Comparison of ENCODE assay signal across 9 mouse cellular contexts in genomic region chr12:84449887-84450286, GRCm38 (mm10). TPM values are rescaled to one million over a fixed set of nuclear protein-coding genes. Genes with fewer than 3 reads are reported as not detected.
DNase-seq lines count a peak whose midpoint lies in the region; ATAC-seq and TF ChIP-seq lines count a peak whose summit lies in the region.
"Had no signal": no experiment of that assay in that cellular context is flagged by ENCODE, and none has a peak within 500 bp of the region (broad histone marks: within the 10 kb centered on the region; RNA-seq: fewer than 3 reads in every experiment).

No protein-coding gene starts in this region.

- peak overlapping the region; percentile 79 for H3K4me3 ChIP-seq in embryonic facial prominence, embryonic 15.5 days (replicated peaks)
- H3K4me3 ChIP-seq in kidney, adult 2 months (ENCODE audit: insufficient read depth, low read depth, low read length) = peak overlapping the region; percentile 60
- H3K4me3 ChIP-seq in midbrain, embryonic 14.5 days (replicated peaks; ENCODE audit: low read depth, low read length) = peak overlapping the region; percentile 61; the same call in 1 of the 2 replicates

- H3K9me3 ChIP-seq in embryonic facial prominence, embryonic 15.5 days (replicated peaks) = no peaks in the 10 kb centered on the region
- H3K9me3 ChIP-seq in midbrain, embryonic 14.5 days (ENCODE audit: control insufficient read depth, low read length) = no peaks in the 10 kb centered on the region

- no peak for ATAC-seq in embryonic facial prominence, embryonic 15.5 days (ENCODE audit: insufficient number of reproducible peaks, low FRiP score, low TSS enrichment, low read depth)
- no peak for ATAC-seq in midbrain, embryonic 14.5 days (ENCODE audit: low FRiP score, low TSS enrichment)

- DNase-seq in kidney, adult 18-20 months = peak; percentile 19
- no peak for DNase-seq in kidney, adult 11 months
- peak; percentile 26 for DNase-seq in kidney, adult 2 months
- no peak for DNase-seq in midbrain, embryonic 14.5 days
- no peak for DNase-seq in right cerebral cortex, adult 18-20 months
- DNase-seq in frontal cortex, postnatal 25 days (ENCODE audit: low spot score in 2 of 2) = no peak
- no peak for DNase-seq in ovary, postnatal 10 days (ENCODE audit: low spot score)

- no peak for TF ChIP-seq CTCF in kidney, adult 2 months (conservative IDR thresholded peaks at IDR 0.05; ENCODE audit: insufficient read depth, insufficient read length, low read depth, low read length)

- 51% methylated on average over 10 of the region's 10 CpGs for WGBS in embryonic facial prominence, embryonic 15.5 days
- WGBS in kidney, adult 2 months = 26% methylated on average over 10 of the region's 10 CpGs
- WGBS in midbrain, embryonic 14.5 days = 48% methylated on average over 10 of the region's 10 CpGs

- no peaks in the 10 kb centered on the region for H3K36me3 ChIP-seq in embryonic facial prominence, embryonic 15.5 days
- no peaks in the 10 kb centered on the region for H3K36me3 ChIP-seq in kidney, adult 2 months (ENCODE audit: control insufficient read depth, insufficient read depth, low read length)
- no peaks in the 10 kb centered on the region for H3K36me3 ChIP-seq in midbrain, embryonic 14.5 days (ENCODE audit: control insufficient read depth, insufficient read depth, low read length)

- peak overlapping the region; percentile 93 for H3K4me2 ChIP-seq in embryonic facial prominence, embryonic 15.5 days (replicated peaks)
- peak overlapping the region; percentile 85 for H3K4me2 ChIP-seq in midbrain, embryonic 14.5 days (ENCODE audit: low read length)

- no peaks in the 10 kb centered on the region for H3K27me3 ChIP-seq in embryonic facial prominence, embryonic 15.5 days
- H3K27me3 ChIP-seq in kidney, adult 2 months (replicated peaks; ENCODE audit: control insufficient read depth, insufficient read depth, low read length) = no peaks in the 10 kb centered on the region
- H3K27me3 ChIP-seq in midbrain, embryonic 14.5 days (ENCODE audit: control insufficient read depth, insufficient read depth, low read length) = no peaks in the 10 kb centered on the region

- peaks cover 14% of the 10 kb centered on the region for H3K4me1 ChIP-seq in embryonic facial prominence, embryonic 15.5 days
- H3K4me1 ChIP-seq in kidney, adult 2 months (ENCODE audit: control insufficient read depth, insufficient read depth, low read length) = peaks cover 5% of the 10 kb centered on the region; the same call in 1 of the 2 replicates
- H3K4me1 ChIP-seq in midbrain, embryonic 14.5 days (ENCODE audit: control insufficient read depth, insufficient read depth, low read length) = peaks cover 5% of the 10 kb centered on the region; the same call in 1 of the 2 replicates

- no peak for TF ChIP-seq POLR2A in kidney, adult 2 months (IDR thresholded peaks at IDR 0.05; ENCODE audit: low read depth, low read length)

- H3K9ac ChIP-seq in embryonic facial prominence, embryonic 15.5 days = peak overlapping the region; percentile 51
- H3K9ac ChIP-seq in midbrain, embryonic 14.5 days (replicated peaks; ENCODE audit: low read length) = no peak overlapping the region

- no peak overlapping the region for H3K27ac ChIP-seq in embryonic facial prominence, embryonic 15.5 days (replicated peaks)
- H3K27ac ChIP-seq in kidney, adult 2 months (ENCODE audit: insufficient read depth, low read depth, low read length) = peak overlapping the region; percentile 94
- H3K27ac ChIP-seq in midbrain, embryonic 14.5 days (replicated peaks; ENCODE audit: low read depth, low read length) = no peak overlapping the region

RNA-seq across cellular contexts. Expression of gene Aldh6a1, which starts 0.9 kb away (rescaled TPM):
- polyA plus RNA-seq in embryonic facial prominence, embryonic 15.5 days (2015; fragmentation: Nextera tagmentation; extraction: Ambion mirVana) = 31.9 and 36.1 TPM in 2 replicates
- polyA plus RNA-seq in kidney, adult 2 months (2012; rRNA removed) = 245 and 297 TPM in 2 replicates
- polyA plus RNA-seq in midbrain, embryonic 14.5 days (2014; fragmentation: Nextera tagmentation; extraction: Ambion mirVana) = 29.6 and 39.4 TPM in 2 replicates

RNA-seq across cellular contexts. Expression of gene Lin52, which starts 1.3 kb away (rescaled TPM):
- 19.6 and 21.1 TPM in 2 replicates for polyA plus RNA-seq in embryonic facial prominence, embryonic 15.5 days (2015; fragmentation: Nextera tagmentation; extraction: Ambion mirVana)
- 21.6 and 26.3 TPM in 2 replicates for polyA plus RNA-seq in kidney, adult 2 months (2012; rRNA removed)
- polyA plus RNA-seq in midbrain, embryonic 14.5 days (2014; fragmentation: Nextera tagmentation; extraction: Ambion mirVana) = 37.1 and 41.5 TPM in 2 replicates

RNA-seq across cellular contexts. Expression of gene Rnf113a2, which starts 32.9 kb away (rescaled TPM):
- polyA plus RNA-seq in embryonic facial prominence, embryonic 15.5 days (2015; fragmentation: Nextera tagmentation; extraction: Ambion mirVana) = 23.5 and 23.8 TPM in 2 replicates
- polyA plus RNA-seq in kidney, adult 2 months (2012; rRNA removed) = 5.6 and 6.2 TPM in 2 replicates
- 21.8 and 22.6 TPM in 2 replicates for polyA plus RNA-seq in midbrain, embryonic 14.5 days (2014; fragmentation: Nextera tagmentation; extraction: Ambion mirVana)

RNA-seq across cellular contexts. Expression of gene Bbof1, which starts 41.0 kb away (rescaled TPM):
- 4.1 and 5.4 TPM in 2 replicates for polyA plus RNA-seq in embryonic facial prominence, embryonic 15.5 days (2015; fragmentation: Nextera tagmentation; extraction: Ambion mirVana)
- 0.46 and 0.58 TPM in 2 replicates for polyA plus RNA-seq in kidney, adult 2 months (2012; rRNA removed)
- polyA plus RNA-seq in midbrain, embryonic 14.5 days (2014; fragmentation: Nextera tagmentation; extraction: Ambion mirVana) = 2.8 and 3.4 TPM in 2 replicates
- polyA plus RNA-seq: small intestine, adult 2 months had no signal

RNA-seq across cellular contexts. Expression of gene Entpd5, which starts 41.1 kb away (rescaled TPM):
- 22.0 and 24.1 TPM in 2 replicates for polyA plus RNA-seq in embryonic facial prominence, embryonic 15.5 days (2015; fragmentation: Nextera tagmentation; extraction: Ambion mirVana)
- 100 and 111 TPM in 2 replicates for polyA plus RNA-seq in kidney, adult 2 months (2012; rRNA removed)
- polyA plus RNA-seq in midbrain, embryonic 14.5 days (2014; fragmentation: Nextera tagmentation; extraction: Ambion mirVana) = 6.4 and 12.1 TPM in 2 replicates

Comparison
In these comparisons a context has a peak if more than half of its experiments do, and no peak if none do; other contexts are left out.
1. DNase-seq: peak in kidney, adult 18-20 months (single experiment) and kidney, adult 2 months (single experiment); none in kidney, adult 11 months (single experiment), midbrain, embryonic 14.5 days (single experiment), right cerebral cortex, adult 18-20 months (single experiment), frontal cortex, postnatal 25 days (0 of 2) and ovary, postnatal 10 days (single experiment).
2. Peak in every context shown above with its lines, with median percentiles within 50 percentile points of each other: H3K4me3 ChIP-seq.